Mouse (Mus musculus): Measurements from ENCODE around the gene Calm4. TPM values are rescaled to one million over a fixed set of nuclear protein-coding genes. Genes with fewer than 3 reads are reported as not detected.
"Not testable (repeated sequence)": the region's sequence is repeated elsewhere in the genome, so short reads cannot be mapped to it uniquely, and the experiment has no call there.

Gene Calm4
- not detected in 2 replicates for total RNA-seq (2014; rRNA removed)
- 0.16 TPM in 1 of 2 replicates, not detected in the other for polyA plus RNA-seq (2015; fragmentation: Nextera tagmentation; extraction: Ambion mirVana)

- not testable (repeated sequence) for DNase-seq (ENCODE audit: low spot score); H3K4me1 ChIP-seq (ENCODE audit: insufficient read depth, low read length); H3K9me3 ChIP-seq (ENCODE audit: low read length); H3K27me3 ChIP-seq (ENCODE audit: insufficient read depth, low read length); H3K27ac ChIP-seq; H3K36me3 ChIP-seq (ENCODE audit: insufficient read depth, low read length); H3K9ac ChIP-seq (replicated peaks; ENCODE audit: low read length); ATAC-seq; H3K4me2 ChIP-seq (ENCODE audit: low read depth, low read length); H3K4me3 ChIP-seq (ENCODE audit: low read length)
Measured at GRCm38 (mm10) chr13:3837312-3837807, at the start of gene Calm4. Gene Calm4 (plus strand): TSS chr13:3837757.

- ATAC-seq (no peak), DNase-seq (ENCODE audit: low spot score) (no peak)
- WGBS: 95% methylated on average over 2 of the region's 2 CpGs
- Histone ChIP-seq H3K36me3 (ENCODE audit: insufficient read depth, low read length) (no peaks in the 10 kb centered on the region), H3K9me3 (ENCODE audit: low read length) (no peaks in the 10 kb centered on the region), H3K4me1 (ENCODE audit: insufficient read depth, low read length) (no peaks in the 10 kb centered on the region), H3K4me2 (ENCODE audit: low read depth, low read length) (no peak overlapping the region), H3K9ac (replicated peaks; ENCODE audit: low read length) (no peak overlapping the region), H3K4me3 (ENCODE audit: low read length) (no peak overlapping the region), H3K27ac (no peak overlapping the region), H3K27me3 (ENCODE audit: insufficient read depth, low read length) (no peaks in the 10 kb centered on the region)
- no peak for TF ChIP-seq CTCF (IDR thresholded peaks at IDR 0.05; ENCODE audit: low read depth)
Measured at GRCm38 (mm10) chr13:3788588-3788987, 49.0 kb upstream of the Calm4 start.

DNA sequence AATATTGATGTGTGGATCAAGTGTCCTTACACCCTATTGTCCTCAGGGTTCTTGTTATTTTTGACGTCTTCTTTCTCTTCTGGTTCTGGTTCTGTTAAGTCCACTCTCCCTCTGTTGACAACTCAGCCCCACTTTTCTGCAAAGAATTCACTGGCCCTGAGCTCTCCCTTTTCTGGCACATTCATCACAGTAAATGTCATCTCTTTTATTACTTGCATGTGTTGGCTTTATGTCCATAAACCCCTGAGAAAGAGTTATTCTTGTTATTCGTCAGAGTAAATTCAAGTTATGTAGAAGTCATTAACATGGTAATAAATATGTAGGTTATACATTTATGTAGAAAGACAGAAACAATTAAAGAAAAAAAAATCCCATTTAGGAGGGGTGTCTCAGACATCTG, 48.0 kb upstream of the Calm4 start:
- WGBS: 86% methylated on average over 2 of the region's 2 CpGs
- ATAC-seq: no peak

DNA sequence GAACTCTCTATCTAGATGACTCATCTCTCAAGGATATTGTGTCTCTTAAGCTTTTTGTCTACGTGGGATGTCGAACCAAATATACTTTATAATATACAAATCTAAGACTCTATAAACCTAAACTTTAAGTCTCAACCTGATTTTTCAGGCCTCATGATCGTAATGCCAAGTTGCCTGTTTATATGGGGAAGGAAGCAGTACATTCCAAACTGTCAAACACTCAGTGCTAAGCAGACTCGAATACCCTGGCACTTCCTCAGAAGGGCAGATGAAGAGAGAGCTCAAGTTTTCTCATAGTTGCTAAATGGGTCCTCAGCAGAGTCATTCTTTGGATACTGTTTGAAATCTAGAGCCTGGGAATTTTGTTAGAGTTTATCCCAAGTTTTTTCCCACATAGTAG, 40.9 kb upstream of the Calm4 start:
- ATAC-seq (no peak), DNase-seq (ENCODE audit: low spot score) (no peak)
- no peaks in the 10 kb centered on the region for H3K4me1 ChIP-seq (ENCODE audit: insufficient read depth, low read length)
- no peaks in the 10 kb centered on the region for H3K9me3 ChIP-seq (ENCODE audit: low read length)
- H3K27me3 ChIP-seq (ENCODE audit: insufficient read depth, low read length): no peaks in the 10 kb centered on the region
- TF ChIP-seq CTCF (IDR thresholded peaks at IDR 0.05; ENCODE audit: low read depth): no peak
- no peaks in the 10 kb centered on the region for H3K36me3 ChIP-seq (ENCODE audit: insufficient read depth, low read length)
- H3K9ac ChIP-seq (replicated peaks; ENCODE audit: low read length): no peak overlapping the region
- WGBS: 91% methylated on average over 4 of the region's 4 CpGs
- no peak overlapping the region for H3K27ac ChIP-seq
- H3K4me3 ChIP-seq (ENCODE audit: low read length): no peak overlapping the region
- H3K4me2 ChIP-seq (ENCODE audit: low read depth, low read length): no peak overlapping the region

More for the DNA sequence above, 48.0 kb upstream of the Calm4 start:
- Histone ChIP-seq H3K4me3 (ENCODE audit: low read length) (no peak overlapping the region), H3K36me3 (ENCODE audit: insufficient read depth, low read length) (no peaks in the 10 kb centered on the region), H3K9ac (replicated peaks; ENCODE audit: low read length) (no peak overlapping the region), H3K4me1 (ENCODE audit: insufficient read depth, low read length) (no peaks in the 10 kb centered on the region), H3K4me2 (ENCODE audit: low read depth, low read length) (no peak overlapping the region), H3K9me3 (ENCODE audit: low read length) (no peaks in the 10 kb centered on the region), H3K27ac (no peak overlapping the region), H3K27me3 (ENCODE audit: insufficient read depth, low read length) (no peaks in the 10 kb centered on the region)
- no peak for TF ChIP-seq CTCF (IDR thresholded peaks at IDR 0.05; ENCODE audit: low read depth)
- DNase-seq (ENCODE audit: low spot score): no peak

DNA sequence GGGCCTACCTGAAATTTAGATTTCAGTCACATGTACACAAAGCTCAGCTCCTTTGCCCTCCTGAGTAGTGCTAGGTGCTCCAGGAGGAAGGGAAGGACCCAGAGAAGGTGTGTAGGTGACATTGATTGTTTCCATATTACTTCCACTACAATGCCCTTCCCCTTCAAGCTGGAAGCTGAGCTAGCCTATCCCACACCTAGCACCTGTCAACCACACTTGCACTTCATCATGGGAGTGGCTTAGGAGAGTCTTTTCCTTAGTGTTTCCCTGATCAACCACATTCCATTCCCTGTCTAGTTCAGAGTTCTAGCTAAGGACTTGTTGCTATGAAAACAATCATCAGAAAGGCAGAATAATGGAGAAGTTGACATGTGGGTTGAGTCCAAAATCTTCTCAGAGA, 38.8 kb upstream of the Calm4 start:
- no peak overlapping the region for H3K4me3 ChIP-seq (ENCODE audit: low read length)
- H3K4me1 ChIP-seq (ENCODE audit: insufficient read depth, low read length): no peaks in the 10 kb centered on the region
- no peak overlapping the region for H3K9ac ChIP-seq (replicated peaks; ENCODE audit: low read length)
- H3K27me3 ChIP-seq (ENCODE audit: insufficient read depth, low read length): no peaks in the 10 kb centered on the region
- no peak overlapping the region for H3K4me2 ChIP-seq (ENCODE audit: low read depth, low read length)
- no peaks in the 10 kb centered on the region for H3K36me3 ChIP-seq (ENCODE audit: insufficient read depth, low read length)
- no peaks in the 10 kb centered on the region for H3K9me3 ChIP-seq (ENCODE audit: low read length)
- no peak for ATAC-seq
- no peak for DNase-seq (ENCODE audit: low spot score)
- H3K27ac ChIP-seq: no peak overlapping the region
- no peak for TF ChIP-seq CTCF (IDR thresholded peaks at IDR 0.05; ENCODE audit: low read depth)

DNA sequence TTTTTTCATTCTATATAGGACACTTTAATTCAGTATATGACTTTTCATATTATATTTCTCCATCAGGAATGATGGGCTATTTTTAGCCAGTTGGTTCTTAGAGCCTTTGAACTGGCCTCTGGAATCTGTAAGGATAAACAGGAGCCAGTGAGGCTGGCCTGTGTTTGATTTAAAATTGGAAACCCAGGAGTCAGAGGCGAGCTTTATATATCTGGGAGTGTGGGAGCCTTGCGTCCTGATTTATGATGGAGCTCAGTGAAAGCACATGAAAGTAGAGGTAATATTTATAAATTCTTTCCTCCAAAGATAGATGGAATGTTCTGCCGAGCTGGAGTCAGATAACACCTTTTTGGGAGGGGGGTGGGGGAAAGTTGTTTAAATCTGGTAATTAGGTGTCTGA, 38.2 kb upstream of the Calm4 start:
- Histone ChIP-seq H3K4me3 (ENCODE audit: low read length) (no peak overlapping the region), H3K27me3 (ENCODE audit: insufficient read depth, low read length) (no peaks in the 10 kb centered on the region), H3K4me2 (ENCODE audit: low read depth, low read length) (no peak overlapping the region), H3K4me1 (ENCODE audit: insufficient read depth, low read length) (no peaks in the 10 kb centered on the region), H3K36me3 (ENCODE audit: insufficient read depth, low read length) (no peaks in the 10 kb centered on the region), H3K9me3 (ENCODE audit: low read length) (no peaks in the 10 kb centered on the region), H3K9ac (replicated peaks; ENCODE audit: low read length) (no peak overlapping the region), H3K27ac (no peak overlapping the region)
- no peak for DNase-seq (ENCODE audit: low spot score)
- 80% methylated on average over 3 of the region's 3 CpGs for WGBS
- TF ChIP-seq CTCF (IDR thresholded peaks at IDR 0.05; ENCODE audit: low read depth): no peak
- no peak for ATAC-seq

DNA sequence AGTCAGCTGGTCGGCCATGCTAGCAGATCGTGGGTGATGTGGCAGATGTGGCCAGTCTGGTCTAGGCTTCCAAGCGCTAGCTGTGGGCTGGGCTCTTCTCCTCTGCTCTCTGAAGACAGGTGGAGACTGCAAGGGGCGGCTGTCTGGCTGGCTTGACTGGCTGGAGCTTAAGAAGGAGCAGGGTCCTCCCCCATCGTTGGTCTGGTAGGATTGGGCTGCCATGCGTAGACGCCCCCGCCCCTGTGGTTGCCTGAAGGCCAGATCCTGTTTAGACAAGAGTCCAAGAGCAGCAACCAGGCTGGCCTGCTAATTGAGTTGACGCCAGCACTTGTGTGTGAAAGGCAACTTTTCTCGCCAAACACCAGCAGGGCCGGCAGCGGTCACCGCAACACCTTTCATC, 33.4 kb upstream of the Calm4 start, which contains the start of gene Calml3:
Calml3 (minus strand) TSS at position 131 of the 400 bp plus-strand sequence.
- no peaks in the 10 kb centered on the region for H3K36me3 ChIP-seq (ENCODE audit: insufficient read depth, low read length)
- TF ChIP-seq CTCF (IDR thresholded peaks at IDR 0.05; ENCODE audit: low read depth): no peak
- no peaks in the 10 kb centered on the region for H3K27me3 ChIP-seq (ENCODE audit: insufficient read depth, low read length)
- WGBS: 88% methylated on average over 13 of the region's 13 CpGs
- H3K9ac ChIP-seq (replicated peaks; ENCODE audit: low read length): no peak within 1 kb of the TSS
- no peak within 1 kb of the TSS for H3K4me3 ChIP-seq (ENCODE audit: low read length)
- no peak within 1 kb of the TSS for H3K4me2 ChIP-seq (ENCODE audit: low read depth, low read length)
- H3K4me1 ChIP-seq (ENCODE audit: insufficient read depth, low read length): no peaks in the 10 kb centered on the region
- no peak for ATAC-seq
- no peak for DNase-seq (ENCODE audit: low spot score)
- H3K27ac ChIP-seq: no peak within 1 kb of the TSS
- H3K9me3 ChIP-seq (ENCODE audit: low read length): no peaks in the 10 kb centered on the region
